Mouse (Mus musculus) small intestine, adult 2 months (tissue): ENCODE measurements around the gene Arl5a.

Experiments
- CTCF ChIP-seq: fragments of 200-500 bp; IDR thresholded peaks from 2 replicates; pipeline ENCODE4 v1.5.1; 2012; ENCODE audit warnings: low read depth, mild to moderate bottlenecking, control low read depth, inconsistent platforms, low read length, moderate library complexity, mixed read lengths; ENCODE audit not compliant: insufficient replicate concordance, insufficient read length; ENCODE audit errors: extremely low read depth
- POLR2A ChIP-seq: fragments of 200-500 bp; IDR thresholded peaks from 2 replicates; pipeline ENCODE4 v1.6.1; 2012; ENCODE audit warnings: low read depth, mild to moderate bottlenecking, control low read depth, inconsistent platforms, low read length, moderate library complexity

DNA sequence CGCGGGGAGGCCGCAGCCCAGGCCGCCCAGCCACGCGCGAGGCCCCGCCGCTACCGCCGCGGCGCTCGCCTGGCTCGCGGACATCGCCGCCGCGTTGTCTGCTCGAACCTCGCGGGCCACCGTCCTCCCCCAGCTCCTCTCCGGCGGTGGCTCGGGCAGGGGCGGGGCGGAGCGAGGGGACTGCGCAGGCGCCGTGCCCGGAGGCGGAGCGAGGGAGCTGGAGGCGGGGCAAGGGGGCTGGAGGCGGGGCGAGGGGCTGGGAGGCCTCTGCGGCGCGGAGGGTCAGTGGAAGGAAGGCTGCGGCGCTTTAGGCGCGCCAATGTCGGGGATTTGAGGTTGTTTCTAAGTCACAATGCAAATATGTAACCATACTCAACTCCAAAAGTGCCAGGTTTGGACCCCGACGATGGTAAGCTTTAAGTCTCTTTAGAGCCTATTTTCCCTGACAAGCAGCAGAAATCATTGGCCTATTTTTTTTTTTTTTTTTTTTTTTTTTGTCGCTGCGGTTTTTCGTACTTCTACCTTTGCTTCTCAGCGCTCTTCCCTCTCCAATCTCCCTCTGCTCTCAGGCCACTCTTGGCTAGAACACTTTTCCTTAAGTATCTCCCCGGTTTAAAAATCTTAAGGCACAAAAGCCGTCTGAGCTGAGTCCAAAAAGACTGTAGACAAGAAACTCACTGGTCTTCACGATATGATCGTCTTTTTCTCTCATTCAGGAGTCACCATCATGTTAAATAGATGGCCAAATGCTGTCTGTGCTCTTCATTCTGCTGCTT lies at the start of gene Arl5a:
- TF ChIP-seq CTCF (no peak), POLR2A (peak; percentile 86; the same call in 1 of the 2 replicates)
